ENCODE assay signal across 10 mouse cellular contexts in the genomic region with DNA sequence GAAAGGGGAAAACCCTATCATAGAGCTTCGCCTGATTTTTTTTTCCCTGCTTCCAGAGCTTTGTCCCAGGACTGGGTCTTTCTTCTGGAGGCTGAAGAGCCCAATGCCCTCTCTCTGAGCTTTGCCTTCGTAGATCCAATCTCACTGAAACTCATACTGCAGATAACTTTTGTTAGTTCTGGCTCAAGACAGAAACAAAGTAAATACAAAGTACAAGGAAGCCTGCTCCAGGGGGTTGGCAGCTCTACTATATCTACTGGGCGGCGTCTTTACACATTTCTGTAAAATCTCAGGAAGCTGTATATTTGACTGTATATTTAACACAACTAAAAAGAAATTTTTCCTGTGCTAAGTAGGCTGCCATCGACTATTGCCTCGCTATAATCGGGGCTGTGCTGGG. TPM values are rescaled to one million over a fixed set of nuclear protein-coding genes. Genes with fewer than 3 reads are reported as not detected.
A peak's percentile ranks its signal among the peaks of the same experiment; 100 is the strongest.
DNase-seq lines count a peak whose midpoint lies in the region; ATAC-seq lines count a peak whose summit lies in the region.
"Had no signal": no experiment of that assay in that cellular context is flagged by ENCODE, and none has a peak within 500 bp of the region (broad histone marks: within the 10 kb centered on the region; RNA-seq: fewer than 3 reads in every experiment).

No protein-coding gene starts in this region.

- H3K27me3 ChIP-seq in heart, embryonic 15.5 days: peaks cover 11% of the 10 kb centered on the region
- H3K27me3 ChIP-seq in embryonic facial prominence, embryonic 10.5 days (replicated peaks; ENCODE audit: low read depth, poor library complexity, severe bottlenecking): no peaks in the 10 kb centered on the region
- H3K27me3 ChIP-seq in hindbrain, embryonic 15.5 days: no peaks in the 10 kb centered on the region
- H3K27me3 ChIP-seq in midbrain, embryonic 12.5 days: peaks cover 4% of the 10 kb centered on the region; the same call in 1 of the 2 replicates

- intact Hi-C loops in heart, postnatal 10 days (cut with DNase I): loop anchor here (2.0 kb wide), 1 partner anchor 51 kb away; a partner anchor contains a TSS

- H3K4me1 ChIP-seq in heart, embryonic 15.5 days (replicated peaks): peaks cover 11% of the 10 kb centered on the region
- peaks cover 22% of the 10 kb centered on the region for H3K4me1 ChIP-seq in embryonic facial prominence, embryonic 10.5 days
- peaks cover 14% of the 10 kb centered on the region for H3K4me1 ChIP-seq in hindbrain, embryonic 15.5 days (replicated peaks)
- peaks cover 18% of the 10 kb centered on the region for H3K4me1 ChIP-seq in midbrain, embryonic 12.5 days

- WGBS in heart, embryonic 15.5 days: 18% methylated on average over 7 of the region's 7 CpGs
- WGBS in embryonic facial prominence, embryonic 10.5 days: 22% methylated on average over 7 of the region's 7 CpGs
- 14% methylated on average over 7 of the region's 7 CpGs for WGBS in hindbrain, embryonic 15.5 days
- 15% methylated on average over 7 of the region's 7 CpGs for WGBS in midbrain, embryonic 12.5 days

- no peaks in the 10 kb centered on the region for H3K36me3 ChIP-seq in heart, embryonic 15.5 days
- H3K36me3 ChIP-seq in embryonic facial prominence, embryonic 10.5 days (replicated peaks): peaks cover 21% of the 10 kb centered on the region
- peaks cover 8% of the 10 kb centered on the region; the same call in 1 of the 2 replicates for H3K36me3 ChIP-seq in hindbrain, embryonic 15.5 days
- H3K36me3 ChIP-seq in midbrain, embryonic 12.5 days: peaks cover 16% of the 10 kb centered on the region

- H3K9me3 ChIP-seq in heart, embryonic 15.5 days (replicated peaks): no peaks in the 10 kb centered on the region
- peaks cover 11% of the 10 kb centered on the region; the same call in 1 of the 2 replicates for H3K9me3 ChIP-seq in embryonic facial prominence, embryonic 10.5 days
- no peaks in the 10 kb centered on the region for H3K9me3 ChIP-seq in hindbrain, embryonic 15.5 days
- H3K9me3 ChIP-seq in midbrain, embryonic 12.5 days: 0 out of 2 replicates have a peak, but pooled peaks cover 6% of the 10 kb centered on the region

- no peak overlapping the region for H3K27ac ChIP-seq in heart, embryonic 15.5 days
- peak overlapping the region; percentile 91; the same call in 1 of the 2 replicates for H3K27ac ChIP-seq in embryonic facial prominence, embryonic 10.5 days (replicated peaks)
- peak overlapping the region; percentile 67; the same call in 1 of the 2 replicates for H3K27ac ChIP-seq in hindbrain, embryonic 15.5 days (replicated peaks)
- H3K27ac ChIP-seq in midbrain, embryonic 12.5 days (replicated peaks): no peak overlapping the region

- peak overlapping the region; percentile 59 for H3K4me3 ChIP-seq in heart, embryonic 15.5 days
- H3K4me3 ChIP-seq in embryonic facial prominence, embryonic 10.5 days: peak overlapping the region; percentile 80
- peak overlapping the region; percentile 63 for H3K4me3 ChIP-seq in hindbrain, embryonic 15.5 days
- H3K4me3 ChIP-seq in midbrain, embryonic 12.5 days: peak overlapping the region; percentile 65
- H3K4me3 ChIP-seq: myocyte had no signal

- H3K9ac ChIP-seq in heart, embryonic 15.5 days: 0 out of 2 replicates have a peak overlapping the region, but pooled peaks have one; percentile 61
- H3K9ac ChIP-seq in hindbrain, embryonic 15.5 days: peak overlapping the region; percentile 75
- peak overlapping the region; percentile 77 for H3K9ac ChIP-seq in midbrain, embryonic 12.5 days (replicated peaks)

- no peak for DNase-seq in heart, postnatal 10 days
- DNase-seq in embryonic facial prominence, embryonic 10.5 days (ENCODE audit: low spot score): no peak
- no peak for DNase-seq in urinary bladder, postnatal 10 days (ENCODE audit: low spot score)
- DNase-seq in cerebellum, adult 9-11 months: no peak

- H3K4me2 ChIP-seq in heart, embryonic 15.5 days: peak overlapping the region; percentile 93
- H3K4me2 ChIP-seq in hindbrain, embryonic 15.5 days: peak overlapping the region; percentile 79
- H3K4me2 ChIP-seq in midbrain, embryonic 12.5 days (replicated peaks): peak overlapping the region; percentile 72

- no peak for ATAC-seq in heart, embryonic 15.5 days (replicated peaks; ENCODE audit: insufficient number of reproducible peaks, insufficient read depth, low FRiP score, low read depth)
- ATAC-seq in hindbrain, embryonic 15.5 days (ENCODE audit: low FRiP score, low read depth): no peak
- ATAC-seq in midbrain, embryonic 12.5 days (ENCODE audit: low FRiP score, low read depth): no peak
- no peak for ATAC-seq in megakaryocyte-erythroid progenitor cell, adult 5-6 weeks (replicated peaks; ENCODE audit: low FRiP score, low TSS enrichment, poor library complexity, severe bottlenecking)

RNA-seq across cellular contexts. Expression of a gene that starts 0.7 kb away (rescaled TPM):
- 1.6 and 2.1 TPM in 2 replicates for polyA plus RNA-seq in heart, embryonic 15.5 days (2015; fragmentation: Nextera tagmentation; extraction: Ambion mirVana)
- total RNA-seq in heart, postnatal 10 days (2021): 1 to 10 TPM; 9.4 TPM
- polyA plus RNA-seq in embryonic facial prominence, embryonic 10.5 days (2016; fragmentation: Nextera tagmentation; extraction: Ambion mirVana): 4.9 and 7.2 TPM in 2 replicates
- 6.7 and 6.9 TPM in 2 replicates for polyA plus RNA-seq in hindbrain, embryonic 15.5 days (2015; fragmentation: Nextera tagmentation; extraction: Ambion mirVana)
- polyA plus RNA-seq in midbrain, embryonic 12.5 days (2016; fragmentation: Nextera tagmentation; extraction: Ambion mirVana): 9.1 and 10.4 TPM in 2 replicates
- total RNA-seq in megakaryocyte-erythroid progenitor cell, adult 5-6 weeks (2014; fragmentation: Nextera tagmentation): 0.32 TPM in 1 of 2 replicates, not detected in the other
- total RNA-seq in megakaryocyte-erythroid progenitor cell, adult 5-6 weeks (2017): not detected in 2 replicates

RNA-seq across cellular contexts. Expression of a gene that starts 13.3 kb away (rescaled TPM):
- polyA plus RNA-seq in heart, embryonic 15.5 days (2015; fragmentation: Nextera tagmentation; extraction: Ambion mirVana): 0.19 and 0.87 TPM in 2 replicates
- total RNA-seq in heart, postnatal 10 days (2021): 1 to 10 TPM in 1 of 2 experiments, under 1 TPM in 1; 0.89 to 1.2 TPM
- polyA plus RNA-seq in embryonic facial prominence, embryonic 10.5 days (2016; fragmentation: Nextera tagmentation; extraction: Ambion mirVana): 0.05 TPM in 1 of 2 replicates, not detected in the other
- polyA plus RNA-seq in hindbrain, embryonic 15.5 days (2015; fragmentation: Nextera tagmentation; extraction: Ambion mirVana): 0.12 and 0.14 TPM in 2 replicates
- polyA plus RNA-seq in midbrain, embryonic 12.5 days (2016; fragmentation: Nextera tagmentation; extraction: Ambion mirVana): 0.21 and 0.23 TPM in 2 replicates
- not detected in 2 replicates for total RNA-seq in megakaryocyte-erythroid progenitor cell, adult 5-6 weeks (2014; fragmentation: Nextera tagmentation)
- total RNA-seq in megakaryocyte-erythroid progenitor cell, adult 5-6 weeks (2017): not detected in 2 replicates
- total RNA-seq: CH12.LX had no signal
- polyA plus RNA-seq: myocyte had no signal

RNA-seq across cellular contexts. Expression of a gene that starts 50.7 kb away (rescaled TPM):
- polyA plus RNA-seq in heart, embryonic 15.5 days (2015; fragmentation: Nextera tagmentation; extraction: Ambion mirVana): 153 TPM in 2 replicates
- 100 to 1,000 TPM; 103 to 108 TPM for total RNA-seq in heart, postnatal 10 days (2021)
- polyA plus RNA-seq in embryonic facial prominence, embryonic 10.5 days (2016; fragmentation: Nextera tagmentation; extraction: Ambion mirVana): 128 and 134 TPM in 2 replicates
- 100 and 101 TPM in 2 replicates for polyA plus RNA-seq in hindbrain, embryonic 15.5 days (2015; fragmentation: Nextera tagmentation; extraction: Ambion mirVana)
- polyA plus RNA-seq in midbrain, embryonic 12.5 days (2016; fragmentation: Nextera tagmentation; extraction: Ambion mirVana): 86.3 and 91.5 TPM in 2 replicates
- 31.1 and 61.7 TPM in 2 replicates for total RNA-seq in megakaryocyte-erythroid progenitor cell, adult 5-6 weeks (2014; fragmentation: Nextera tagmentation)
- total RNA-seq in megakaryocyte-erythroid progenitor cell, adult 5-6 weeks (2017): 40.3 and 69.8 TPM in 2 replicates

Comparison
In these comparisons a context has a peak if more than half of its experiments do, and no peak if none do; other contexts are left out.
1. H3K27ac ChIP-seq: peak in embryonic facial prominence, embryonic 10.5 days (single experiment) and hindbrain, embryonic 15.5 days (single experiment); none in heart, embryonic 15.5 days (single experiment) and midbrain, embryonic 12.5 days (single experiment).
2. Peak in every context shown above with its lines, with median percentiles within 50 percentile points of each other: H3K4me2 ChIP-seq, H3K4me3 ChIP-seq and H3K9ac ChIP-seq.